Comparison of ENCODE assay signal across 7 mouse cellular contexts in genomic region chr16:35839680-35840079, GRCm38 (mm10). TPM values are rescaled to one million over a fixed set of nuclear protein-coding genes. Genes with fewer than 3 reads are reported as not detected.
DNase-seq lines count a peak whose midpoint lies in the region; ATAC-seq and TF ChIP-seq lines count a peak whose summit lies in the region.

No protein-coding gene starts in this region.

- H3K9ac ChIP-seq in kidney, embryonic 14.5 days (ENCODE audit: low read depth, low read length), result no peak overlapping the region
- H3K9ac ChIP-seq in CH12.LX (ENCODE audit: insufficient read depth, low read depth), result no peak overlapping the region
- no peak overlapping the region for H3K9ac ChIP-seq in midbrain, embryonic 13.5 days (replicated peaks)

- H3K27me3 ChIP-seq in kidney, adult 2 months (replicated peaks; ENCODE audit: control insufficient read depth, insufficient read depth, low read length), result no peaks in the 10 kb centered on the region; the same call in 1 of the 2 replicates
- H3K27me3 ChIP-seq in kidney, embryonic 14.5 days (ENCODE audit: control insufficient read depth, insufficient read depth, low read length), result no peaks in the 10 kb centered on the region
- H3K27me3 ChIP-seq in CH12.LX (replicated peaks), result no peaks in the 10 kb centered on the region
- H3K27me3 ChIP-seq in Patski, result no peaks in the 10 kb centered on the region
- H3K27me3 ChIP-seq in midbrain, embryonic 13.5 days, result no peaks in the 10 kb centered on the region

- DNase-seq in kidney, adult 2 months, result peak; percentile 69
- DNase-seq in CH12.LX (ENCODE audit: extremely low read depth), result peak; percentile 73
- DNase-seq in Patski (ENCODE audit: low read depth, low spot score), result no peak
- DNase-seq in forelimb bud, embryonic 11.5 days (ENCODE audit: low read depth, low spot score), result peak; percentile 18
- DNase-seq in lung, postnatal 36 days, result peak; percentile 67

- no peak for ATAC-seq in kidney, embryonic 14.5 days (ENCODE audit: low FRiP score, low TSS enrichment)
- no peak for ATAC-seq in Patski
- ATAC-seq in midbrain, embryonic 13.5 days, result no peak

- no peak overlapping the region for H3K27ac ChIP-seq in kidney, adult 2 months (ENCODE audit: insufficient read depth, low read depth, low read length)
- H3K27ac ChIP-seq in kidney, embryonic 14.5 days (ENCODE audit: low read depth, low read length), result no peak overlapping the region
- no peak overlapping the region for H3K27ac ChIP-seq in CH12.LX (ENCODE audit: insufficient read depth, low read depth)
- H3K27ac ChIP-seq in midbrain, embryonic 13.5 days, result no peak overlapping the region

- peak; percentile 45 for TF ChIP-seq CTCF in kidney, adult 2 months (conservative IDR thresholded peaks at IDR 0.05; ENCODE audit: insufficient read depth, insufficient read length, low read depth, low read length)
- TF ChIP-seq CTCF in CH12.LX (conservative IDR thresholded peaks at IDR 0.05 in 1 of 2, IDR thresholded peaks at IDR 0.05 in 1 of 2; ENCODE audit: low read depth in 2 of 2, low read length in 2 of 2), result peak; percentile 78 to 90
- peak; percentile 71 for TF ChIP-seq CTCF in Patski (IDR thresholded peaks at IDR 0.05)

- POLR2A ChIA-PET in Patski (lab: Charles Lee), result no interaction called here

- H3K79me2 ChIP-seq in CH12.LX (replicated peaks; ENCODE audit: control insufficient read depth, extremely low read depth, insufficient read depth, poor library complexity, severe bottlenecking), result no peaks in the 10 kb centered on the region

- peaks cover 3% of the 10 kb centered on the region; the same call in 1 of the 2 replicates for H3K36me3 ChIP-seq in kidney, adult 2 months (ENCODE audit: control insufficient read depth, insufficient read depth, low read length)
- no peaks in the 10 kb centered on the region for H3K36me3 ChIP-seq in kidney, embryonic 14.5 days (ENCODE audit: control insufficient read depth, insufficient read depth, low read length)
- peaks cover 22 to 55% of the 10 kb centered on the region in 2 experiments for H3K36me3 ChIP-seq in CH12.LX (replicated peaks in 1 of 2; ENCODE audit: control insufficient read depth in 1 of 2, insufficient read depth in 1 of 2, low read length in 1 of 2)
- no peaks in the 10 kb centered on the region for H3K36me3 ChIP-seq in midbrain, embryonic 13.5 days

- TF ChIP-seq POLR2A in kidney, adult 2 months (IDR thresholded peaks at IDR 0.05; ENCODE audit: low read depth, low read length), result no peak
- no peak for TF ChIP-seq POLR2A in CH12.LX (IDR thresholded peaks at IDR 0.05; ENCODE audit: low read depth, low read length)

- 11% methylated on average over 1 of the region's 1 CpGs for WGBS in kidney, adult 2 months
- 27% methylated on average over 1 of the region's 1 CpGs for WGBS in kidney, embryonic 14.5 days
- 43% methylated on average over 1 of the region's 1 CpGs for WGBS in midbrain, embryonic 13.5 days

- dilution Hi-C loops in CH12.LX (cut with MboI; ENCODE audit: extremely low pct_ligation_motif_present, extremely low pct_unique_long_range_greater_than_20kb, low sequenced_read_pairs), result no loop called here

- H3K4me1 ChIP-seq in kidney, adult 2 months (ENCODE audit: control insufficient read depth, insufficient read depth, low read length), result no peaks in the 10 kb centered on the region
- no peaks in the 10 kb centered on the region for H3K4me1 ChIP-seq in kidney, embryonic 14.5 days (ENCODE audit: control insufficient read depth, insufficient read depth, low read length)
- no peaks in the 10 kb centered on the region for H3K4me1 ChIP-seq in CH12.LX (ENCODE audit: control insufficient read depth in 1 of 2, insufficient read depth in 2 of 2)
- no peaks in the 10 kb centered on the region for H3K4me1 ChIP-seq in midbrain, embryonic 13.5 days (replicated peaks)

- CTCF ChIA-PET in Patski (lab: Charles Lee), result interaction anchor here (1.2 to 2.1 kb wide), 2 partner anchors 13 to 43 kb away, joined by 3 to 6 read pairs; no protein-coding TSS in a partner anchor

- 0 out of 2 replicates have a peak, but pooled peaks cover 4% of the 10 kb centered on the region for H3K9me3 ChIP-seq in kidney, embryonic 14.5 days (ENCODE audit: control insufficient read depth, low read length)
- H3K9me3 ChIP-seq in CH12.LX (replicated peaks; ENCODE audit: low read length), result peaks cover 4% of the 10 kb centered on the region
- H3K9me3 ChIP-seq in midbrain, embryonic 13.5 days, result 0 out of 2 replicates have a peak, but pooled peaks cover 3% of the 10 kb centered on the region

- peak; percentile 70 for TF ChIP-seq RAD21 in CH12.LX (IDR thresholded peaks at IDR 0.05; ENCODE audit: low read depth, low read length)

- TF ChIP-seq EP300 in CH12.LX (IDR thresholded peaks at IDR 0.05; ENCODE audit: low read length), result no peak

- no peak overlapping the region for H3K4me2 ChIP-seq in kidney, embryonic 14.5 days (replicated peaks; ENCODE audit: low read depth, low read length)
- H3K4me2 ChIP-seq in CH12.LX (ENCODE audit: insufficient read depth, low read depth, poor library complexity, severe bottlenecking), result no peak overlapping the region
- no peak overlapping the region for H3K4me2 ChIP-seq in midbrain, embryonic 13.5 days (replicated peaks)

- in situ Hi-C loops in CH12.LX (cut with MboI; ENCODE audit: low pct_ligation_motif_present, low pct_unique_long_range_greater_than_20kb, low sequenced_read_pairs) (no loop called here), Patski (cut with MboI; ENCODE audit: low pct_unique_long_range_greater_than_20kb) (no loop called here)

- H3K4me3 ChIP-seq in kidney, adult 2 months (ENCODE audit: insufficient read depth, low read depth, low read length), result no peak overlapping the region
- H3K4me3 ChIP-seq in kidney, embryonic 14.5 days (ENCODE audit: low read length), result no peak overlapping the region
- no peak overlapping the region for H3K4me3 ChIP-seq in CH12.LX (replicated peaks in 1 of 3; ENCODE audit: low read depth in 2 of 3, low read length in 2 of 3, poor library complexity in 1 of 3)
- no peak overlapping the region for H3K4me3 ChIP-seq in midbrain, embryonic 13.5 days (replicated peaks)

TF ChIP-seq in CH12.LX, 34 proteins besides CTCF, POLR2A, EP300 and RAD21:
- no peak for TF ChIP-seq E2F4 (IDR thresholded peaks at IDR 0.05; ENCODE audit: insufficient replicate concordance, low read depth, low read length)
- TF ChIP-seq SMC3 (IDR thresholded peaks at IDR 0.05; ENCODE audit: low read depth, low read length), result peak; percentile 86
- no peak for TF ChIP-seq SIN3A (IDR thresholded peaks at IDR 0.05; ENCODE audit: low read length)
- TF ChIP-seq ETS1 (conservative IDR thresholded peaks at IDR 0.05; ENCODE audit: low read depth, low read length), result no peak
- TF ChIP-seq CHD1 (IDR thresholded peaks at IDR 0.05; ENCODE audit: low read depth, low read length), result no peak
- TF ChIP-seq MXI1 (IDR thresholded peaks at IDR 0.05; ENCODE audit: low read depth, low read length), result no peak
- no peak for TF ChIP-seq ZNF384 (IDR thresholded peaks at IDR 0.05; ENCODE audit: low read depth, low read length)
- peak; percentile 49; the same call in 1 of the 2 replicates for TF ChIP-seq JUND (conservative IDR thresholded peaks at IDR 0.05; ENCODE audit: low read depth, low read length)
- no peak for TF ChIP-seq ZKSCAN1 (IDR thresholded peaks at IDR 0.05; ENCODE audit: borderline replicate concordance, low read depth, low read length)
- no peak for TF ChIP-seq MEF2A (IDR thresholded peaks at IDR 0.05; ENCODE audit: borderline replicate concordance, low read depth, low read length)
- no peak for TF ChIP-seq ZC3H11A (IDR thresholded peaks at IDR 0.05; ENCODE audit: low read depth, low read length)
- no peak for TF ChIP-seq USF1 (IDR thresholded peaks at IDR 0.05; ENCODE audit: low read depth, low read length)
- TF ChIP-seq TBP (conservative IDR thresholded peaks at IDR 0.05; ENCODE audit: low read depth, low read length), result no peak
- no peak for TF ChIP-seq MAX (IDR thresholded peaks at IDR 0.05; ENCODE audit: low read length)
- TF ChIP-seq JUN (IDR thresholded peaks at IDR 0.05; ENCODE audit: insufficient read depth, low read depth, low read length), result no peak
- TF ChIP-seq USF2 (conservative IDR thresholded peaks at IDR 0.05; ENCODE audit: low read depth, low read length), result no peak
- TF ChIP-seq MYC (IDR thresholded peaks at IDR 0.05; ENCODE audit: low read depth, low read length), result 0 out of 2 replicates have a peak, but pooled peaks have one; percentile 40
- TF ChIP-seq NELFE (IDR thresholded peaks at IDR 0.05; ENCODE audit: low read depth, low read length), result no peak
TF ChIP-seq in CH12.LX: peak in this region for 3.

RNA-seq across cellular contexts. Expression of gene Parp14, which starts 31.7 kb away (rescaled TPM):
- polyA plus RNA-seq in kidney, adult 2 months (2012; rRNA removed), result 3.8 and 5.3 TPM in 2 replicates
- polyA plus RNA-seq in kidney, embryonic 14.5 days (2014; fragmentation: Nextera tagmentation; extraction: Ambion mirVana), result 0.36 and 0.81 TPM in 2 replicates
- total RNA-seq in CH12.LX (2012; rRNA removed) (5.5 and 6.0 TPM in 2 replicates), CH12.LX (2014; rRNA removed) (3.5 and 3.9 TPM in 2 replicates)
- polyA plus RNA-seq in CH12.LX (2012; ENCODE audit: insufficient read length, low read depth) (5.9 and 6.4 TPM in 2 replicates), Patski (2021) (8.7 TPM)
- 0.24 and 0.35 TPM in 2 replicates for polyA plus RNA-seq in midbrain, embryonic 13.5 days (2015; fragmentation: Nextera tagmentation; extraction: Ambion mirVana)
